Mouse (Mus musculus): ENCODE results near the gene Hoxb8.

Hoxb8 gene

DNA sequence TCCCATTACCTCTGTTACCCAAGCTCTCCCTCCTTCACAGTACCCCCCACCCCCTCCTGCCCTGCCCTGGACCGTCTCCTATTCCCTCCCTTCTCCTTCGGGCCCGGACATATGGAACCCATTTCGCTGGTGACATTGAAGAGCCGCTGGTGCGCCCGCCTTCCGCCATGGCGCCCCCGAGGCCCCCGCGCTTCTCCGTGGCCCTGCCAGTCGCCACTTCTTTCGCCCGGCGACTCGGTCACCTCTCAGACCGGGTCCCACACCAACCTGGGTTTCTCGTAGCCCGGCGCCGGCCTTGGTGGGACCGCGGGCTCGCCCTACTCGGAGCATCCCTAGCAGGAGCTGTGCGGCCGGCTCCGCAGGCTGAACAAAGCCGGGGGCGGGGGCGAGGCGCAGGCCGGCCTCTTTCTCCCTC is 50.9 kb downstream of the Hoxb8 start:
- DNase-seq (ENCODE audit: low spot score in 2 of 2), result no peak

DNA sequence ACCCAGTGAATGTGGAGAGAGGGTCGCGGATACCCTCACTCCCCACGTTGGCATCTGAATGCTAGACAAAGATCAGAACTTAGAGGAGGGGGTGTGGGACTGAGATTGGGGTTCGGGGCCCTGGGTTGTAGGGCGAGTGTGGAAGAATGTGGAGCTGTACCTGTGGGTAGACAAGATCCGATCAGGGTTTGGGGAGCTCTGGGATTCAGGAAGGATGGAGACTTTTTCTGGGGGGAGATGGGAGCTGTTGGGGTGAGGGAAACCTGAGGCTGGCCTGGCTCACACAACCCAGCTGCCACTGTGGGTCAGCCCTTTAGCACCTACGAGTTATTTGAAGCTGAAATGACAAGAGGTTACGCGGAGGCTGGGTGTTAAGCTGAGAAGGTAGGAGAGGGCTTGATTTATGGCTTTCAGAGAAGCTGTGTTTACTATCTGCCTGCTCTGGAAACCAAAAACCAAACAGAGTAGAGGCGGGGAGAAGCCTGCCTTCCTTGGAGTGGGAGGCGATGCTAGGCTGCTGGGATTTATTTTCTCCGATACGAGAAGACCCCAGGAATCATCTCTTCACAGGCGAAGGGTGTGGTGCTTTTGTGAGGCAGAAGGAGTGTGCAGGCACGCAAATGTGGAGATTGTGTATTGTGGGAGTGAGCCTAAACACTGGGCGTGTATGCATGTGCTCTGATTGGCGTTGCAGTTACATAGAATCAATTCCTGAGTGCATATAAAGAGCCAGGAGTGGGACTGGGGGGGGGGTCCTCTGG is 51.7 kb downstream of the Hoxb8 start:
- no peak for DNase-seq (ENCODE audit: low spot score in 2 of 2)

DNA sequence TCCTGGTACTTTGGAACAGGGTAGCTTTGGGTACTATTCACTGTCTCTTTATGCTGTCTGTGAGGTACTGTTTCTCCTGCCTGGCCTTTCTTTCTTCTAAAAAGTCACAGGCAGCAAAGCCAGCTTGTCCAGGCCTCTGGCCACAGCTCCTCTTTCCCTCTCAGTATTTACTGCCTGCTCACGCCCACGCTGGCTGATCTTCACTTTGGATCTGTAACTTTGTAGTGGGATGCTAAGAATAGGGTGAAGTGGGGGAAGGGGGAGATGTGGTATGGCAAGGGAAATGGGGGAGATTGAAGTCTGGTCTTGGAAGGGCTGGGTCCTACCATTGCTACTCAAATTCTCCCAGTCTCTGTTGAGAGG is 52.3 kb downstream of the Hoxb8 start:
- no peak for DNase-seq (ENCODE audit: low spot score in 2 of 2)

Measured in left cerebral cortex, adult 9 months (tissue).